Mouse (Mus musculus) megakaryocyte, adult 5-6 weeks (primary cell): ENCODE measurements around the gene Prdm8. TPM values are rescaled to one million over a fixed set of nuclear protein-coding genes. Genes with fewer than 3 reads are reported as not detected.

Source experiments
- total RNA-seq, 2 experiments: library from RNA; stranded (forward) in 1 of 2; stranded (reverse) in 1 of 2; fragments of 153-499, 151-499 nt in 1 of 2; fragments of 221-1000, 200-1000 nt in 1 of 2; gene quantifications; 2 replicates each; pipeline versions ENCODE4 v1.2.3 to v1.2.4; 2015 to 2017

The Prdm8 gene
- total RNA-seq, 2 experiments from 2014 or later = not detected

Other genes with a start within 250 kb of the Prdm8 start
- gene Antxr2, start 136.2 kb upstream of the Prdm8 start, total RNA-seq (2015) = 20.7 and 22.2 TPM in 2 replicates
- gene Antxr2, start 136.2 kb upstream of the Prdm8 start, total RNA-seq (2017) = 19.3 and 24.4 TPM in 2 replicates
- gene Fgf5, start 87.0 kb downstream of the Prdm8 start, total RNA-seq (2015) = not detected in 2 replicates
- gene Fgf5, start 87.0 kb downstream of the Prdm8 start, total RNA-seq (2017) = not detected in 2 replicates
- gene Cfap299, start 162.1 kb downstream of the Prdm8 start, total RNA-seq (2015) = not detected in 2 replicates
- gene Cfap299, start 162.1 kb downstream of the Prdm8 start, total RNA-seq (2017) = not detected in 2 replicates